Mouse (Mus musculus) brain, adult 2 months (tissue): ENCODE results near the gene Sbsn.

ENCODE experiments used
- DNase-seq: peaks from one replicate; pipeline ENCODE4 v3.0.0; 2011; ENCODE audit warnings: low read depth, low spot score

The Sbsn gene

GRCm38 (mm10) chr7:30757001-30757400 lies 5.7 kb downstream of the Sbsn start:
- DNase-seq = no peak

DNA sequence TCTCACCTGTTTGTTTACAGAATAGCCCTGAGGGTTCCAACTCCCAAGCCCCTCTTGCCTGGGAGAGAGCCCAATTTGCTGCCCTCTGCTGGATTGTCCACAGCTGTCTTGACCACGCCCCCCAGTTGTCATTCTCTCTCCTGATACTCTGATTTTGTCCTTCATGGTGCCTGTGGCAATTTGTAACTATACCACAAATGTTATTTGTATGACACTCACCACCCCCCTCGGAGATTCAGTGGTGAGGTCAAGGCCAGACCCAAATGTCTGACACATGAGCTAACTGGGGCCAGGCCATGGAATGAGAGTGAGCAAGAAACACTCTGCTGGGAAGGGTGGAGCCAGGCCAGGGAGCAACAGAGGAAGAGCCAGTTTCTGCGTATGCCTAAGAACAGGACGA lies 7.6 kb downstream of the Sbsn start:
- peak; percentile 18 for DNase-seq

DNA sequence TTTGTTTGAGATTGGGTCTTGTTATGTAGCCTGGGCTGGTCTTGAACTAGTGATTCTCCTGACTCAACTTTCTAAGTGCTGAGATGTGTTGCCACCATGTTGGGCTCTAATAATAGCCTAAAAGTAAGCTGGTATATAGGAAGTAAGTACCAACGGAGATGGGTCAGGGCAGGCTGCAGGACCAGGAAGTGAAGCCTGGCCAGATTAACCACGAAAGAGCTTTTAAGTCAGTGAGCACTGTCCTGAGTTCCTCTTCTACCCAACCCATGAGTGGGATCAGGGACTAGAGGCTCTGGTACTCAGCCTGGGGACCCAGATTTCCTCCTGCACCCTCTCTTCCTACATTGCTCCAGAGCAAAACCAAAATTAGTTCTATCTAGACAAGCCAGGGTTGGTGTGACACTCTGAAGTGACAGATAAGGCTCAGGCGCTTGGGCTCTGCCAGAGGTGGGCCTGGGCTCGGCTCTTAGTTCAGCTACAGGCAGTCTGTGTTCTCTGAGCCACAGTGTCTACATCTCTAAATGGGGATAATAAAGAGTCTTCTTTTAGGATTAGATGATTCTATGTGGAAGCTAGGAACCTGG lies 10.6 kb downstream of the Sbsn start:
- no peak for DNase-seq

GRCm38 (mm10) chr7:30763456-30763855 lies 12.2 kb downstream of the Sbsn start, which contains the start of gene Dmkn:
TSS of gene Dmkn (plus strand) at chr7:30763756.
- DNase-seq = no peak

GRCm38 (mm10) chr7:30765173-30765572 lies 13.9 kb downstream of the Sbsn start:
- no peak for DNase-seq

DNA sequence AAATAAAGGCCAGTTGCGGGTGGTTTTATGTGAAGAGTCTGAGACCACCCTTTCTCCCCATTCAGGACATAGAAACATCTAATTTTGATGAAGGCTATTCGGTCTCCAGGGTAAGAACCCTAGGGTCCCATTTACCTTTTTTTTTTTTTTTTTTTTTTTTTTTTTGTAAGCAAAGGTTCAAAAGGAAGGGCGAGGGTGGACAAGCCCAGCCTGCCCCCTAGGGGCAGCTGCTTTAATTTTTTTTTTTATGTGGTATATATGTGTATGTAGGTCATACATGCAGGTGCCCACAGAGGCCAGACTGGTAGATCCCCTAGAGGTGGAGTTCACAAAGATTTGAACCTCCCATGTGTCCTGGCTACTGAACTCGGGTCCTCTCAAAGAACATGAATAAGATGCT lies 15.1 kb downstream of the Sbsn start:
- no peak for DNase-seq

DNA sequence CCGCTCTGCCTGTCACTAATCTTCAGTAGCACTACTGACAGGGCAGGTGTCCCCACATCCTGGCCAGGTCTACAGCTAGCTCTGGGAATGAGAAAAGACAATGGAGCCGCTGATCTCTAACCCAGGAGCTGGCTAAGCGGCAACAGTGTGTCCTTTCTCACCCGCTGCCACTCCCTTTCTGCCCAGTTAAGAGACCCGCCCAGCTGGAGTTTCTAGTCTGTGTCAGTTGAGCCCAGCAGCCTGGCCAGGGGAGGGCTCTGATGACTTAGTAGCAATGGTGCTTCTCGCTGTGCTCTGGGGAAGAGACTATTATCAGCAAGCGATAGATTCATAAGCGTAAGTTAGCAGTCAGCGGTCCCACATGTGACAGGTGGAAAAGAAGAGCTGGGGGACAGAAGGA lies 18.0 kb downstream of the Sbsn start:
- no peak for DNase-seq

- DNase-seq = peak; percentile 54
These were observed 24.8 kb downstream of the Sbsn start for GRCm38 (mm10) chr7:30776104-30776503.

- DNase-seq = no peak
These were observed 25.9 kb downstream of the Sbsn start for GRCm38 (mm10) chr7:30777081-30777579.

- no peak for DNase-seq
These were observed 26.6 kb downstream of the Sbsn start for GRCm38 (mm10) chr7:30777911-30778310.

DNA sequence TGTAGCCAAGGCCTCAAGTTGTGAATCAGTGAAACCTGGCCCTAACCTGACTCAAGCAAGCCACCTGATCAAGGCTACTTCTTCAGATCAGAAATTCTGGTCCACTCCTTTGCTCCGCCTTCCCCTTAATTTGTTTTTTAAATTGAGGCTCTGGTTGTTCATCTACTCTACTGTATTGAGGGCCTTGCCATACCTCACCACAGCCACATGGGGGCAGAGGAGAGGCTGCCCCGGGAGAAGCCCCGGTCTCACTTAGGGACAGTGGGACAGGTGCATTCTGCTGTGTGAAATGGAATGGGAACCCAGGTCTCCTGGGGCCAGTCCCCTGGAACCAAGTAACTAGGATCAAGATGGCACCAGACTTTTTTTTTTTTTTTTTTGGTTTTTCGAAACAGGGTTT lies 30.5 kb downstream of the Sbsn start:
- no peak for DNase-seq

- no peak for DNase-seq
These were observed 31.4 kb downstream of the Sbsn start for GRCm38 (mm10) chr7:30782658-30783057.

- no peak for DNase-seq
These were observed 33.9 kb downstream of the Sbsn start for GRCm38 (mm10) chr7:30785154-30785553.

DNA sequence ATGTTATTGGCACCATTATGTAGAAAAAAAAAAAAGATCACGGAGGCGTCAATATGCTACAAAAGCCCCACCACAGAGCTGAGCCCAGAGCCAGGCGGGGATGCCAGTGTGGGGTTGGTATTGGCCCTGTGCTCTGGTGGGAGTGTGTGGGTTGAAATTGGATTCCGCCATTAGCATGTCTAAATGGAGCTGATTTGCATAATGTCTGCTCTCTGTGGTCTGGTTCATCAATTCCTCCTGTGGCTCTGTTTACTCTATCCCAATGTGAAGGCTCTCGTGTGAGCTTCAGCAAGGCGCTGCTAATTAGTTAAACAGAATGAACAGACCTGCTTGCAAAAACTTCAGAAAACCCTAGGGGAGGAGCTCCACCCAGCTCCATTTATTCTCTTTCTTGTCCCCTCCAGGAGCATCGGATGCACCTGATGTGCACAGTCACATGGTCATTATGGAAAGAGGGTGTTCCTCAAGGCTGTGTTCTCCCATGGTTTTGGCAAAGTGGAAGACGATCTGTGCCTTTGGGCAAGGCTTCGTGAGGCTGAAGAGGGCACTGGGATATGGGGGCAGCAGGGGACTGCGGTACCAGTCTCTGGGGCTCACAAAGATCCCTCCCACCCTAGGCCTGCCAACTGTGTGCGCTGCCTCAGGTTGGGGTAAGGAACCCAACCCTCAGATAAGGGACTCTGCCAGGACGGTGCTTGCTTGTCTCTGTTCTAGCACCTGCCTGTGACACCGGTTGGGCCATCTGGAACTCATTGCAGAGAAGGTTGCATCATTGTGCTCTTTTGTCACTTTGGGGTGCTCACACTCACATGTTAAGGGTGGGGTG lies 34.7 kb downstream of the Sbsn start:
- DNase-seq = peak; percentile 39

GRCm38 (mm10) chr7:30787377-30788022 lies 36.2 kb downstream of the Sbsn start, which contains the start of gene Krtdap:
TSS of gene Krtdap (plus strand) at chr7:30787896.
- no peak for DNase-seq

- DNase-seq = peak; percentile 72
These were observed 38.9 kb downstream of the Sbsn start for GRCm38 (mm10) chr7:30790141-30790540.

GRCm38 (mm10) chr7:30791921-30792320 lies 40.6 kb downstream of the Sbsn start:
- DNase-seq = peak; percentile 66

GRCm38 (mm10) chr7:30794921-30795320 lies 43.6 kb downstream of the Sbsn start:
- DNase-seq = peak; percentile 18

- DNase-seq = peak; percentile 83
These were observed 45.5 kb downstream of the Sbsn start for GRCm38 (mm10) chr7:30796790-30797189.

DNA sequence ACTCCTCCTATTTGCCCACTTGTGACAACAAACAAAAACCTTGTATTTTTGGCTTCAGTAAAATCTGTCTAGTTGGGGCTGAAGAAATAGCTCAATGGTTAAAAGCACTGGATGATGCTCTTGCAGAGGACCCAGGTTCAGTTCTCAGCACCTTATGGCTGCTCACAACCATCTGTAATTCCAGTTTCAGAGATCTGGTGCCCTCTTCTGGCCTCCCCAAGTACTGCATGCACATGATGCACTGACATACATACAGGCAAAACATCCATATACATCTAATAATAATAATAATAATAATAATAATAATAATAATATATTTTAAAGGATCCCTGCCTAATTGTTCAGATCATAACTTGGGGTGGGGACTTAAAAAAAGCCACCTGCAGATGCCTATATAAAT lies 49.4 kb downstream of the Sbsn start:
- DNase-seq = no peak

- no peak for DNase-seq
These were observed 52.0 kb downstream of the Sbsn start for GRCm38 (mm10) chr7:30803256-30803655.

DNA sequence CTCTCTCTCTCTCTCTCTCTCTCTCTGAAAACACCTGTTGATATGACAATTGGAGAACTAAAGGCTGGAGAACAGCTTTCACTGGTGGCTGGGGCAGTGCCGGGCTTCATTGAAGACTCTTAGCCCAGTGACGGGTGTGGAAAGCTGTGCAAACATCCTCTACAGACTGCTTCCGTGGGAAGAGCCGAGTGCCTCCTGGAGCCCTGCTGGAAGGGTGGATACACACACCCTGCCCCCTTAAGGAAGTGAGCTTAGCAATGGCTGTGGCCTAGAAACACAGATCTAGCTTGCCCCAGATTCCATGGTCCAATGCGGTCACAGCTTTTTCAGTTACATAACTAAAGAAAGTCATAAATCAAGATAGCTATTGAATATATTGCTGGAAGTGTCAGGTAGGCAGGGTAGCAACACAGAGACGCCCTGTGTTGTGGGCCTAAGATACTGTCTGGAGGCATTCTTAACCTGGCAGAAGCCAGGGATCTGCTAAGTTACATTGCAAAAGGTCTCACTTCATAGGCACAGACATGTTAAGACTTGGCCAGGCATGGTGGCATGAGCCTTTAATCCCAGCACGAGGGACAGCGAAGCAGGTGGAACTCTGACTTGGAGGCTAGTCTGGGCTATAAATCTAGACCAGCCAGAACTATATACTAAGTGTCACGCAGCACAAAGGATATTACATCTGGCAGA lies 52.9 kb downstream of the Sbsn start:
- peak; percentile 49 for DNase-seq
